Mouse (Mus musculus) E14TG2a.4 (cell line): Measurements from ENCODE around the gene Slc35e3.

Experiments
- CTCF ChIP-seq: conservative IDR thresholded peaks from 2 replicates; pipeline ENCODE4 v1.5.1; 2014; ENCODE audit warnings: low read length
- NANOG ChIP-seq: IDR thresholded peaks from 2 replicates; pipeline ENCODE4 v1.6.1; 2014; ENCODE audit warnings: borderline replicate concordance, low read length, mixed read lengths
- POU5F1 ChIP-seq: IDR thresholded peaks from 2 replicates; pipeline ENCODE4 v1.6.1; 2014; ENCODE audit warnings: low read length, borderline replicate concordance

- TF ChIP-seq CTCF = no peak
- TF ChIP-seq POU5F1 = no peak
- TF ChIP-seq NANOG = no peak
Measured at GRCm38 (mm10) chr10:117760831-117761335, 14.7 kb upstream of the Slc35e3 start.
